Mouse (Mus musculus) liver, adult 2 months (tissue): ENCODE data around the gene Prpsap1. TPM values are rescaled to one million over a fixed set of nuclear protein-coding genes. Genes with fewer than 3 reads are reported as not detected.

ENCODE experiments used
- DNase-seq: peaks from one replicate; pipeline ENCODE4 v3.0.0-alpha.2; 2011; ENCODE audit warnings: low read depth, low spot score; ENCODE audit errors: extremely low read depth
- H3K27ac ChIP-seq: fragments of 200-500 bp; replicated peaks from 2 replicates; pipeline ENCODE4 v1.5.1; 2012; ENCODE audit warnings: low read depth, mild to moderate bottlenecking, control low read depth, inconsistent platforms, low read length; ENCODE audit not compliant: insufficient read depth
- H3K27me3 ChIP-seq: fragments of 200-500 bp; 2 replicates; pipeline ENCODE4 v1.6.1; 2012; ENCODE audit warnings: mild to moderate bottlenecking, moderate library complexity, low read length, inconsistent platforms; ENCODE audit not compliant: control insufficient read depth, insufficient read depth
- H3K36me3 ChIP-seq: fragments of 200-500 bp; 2 replicates; pipeline ENCODE4 v1.6.1; 2012; ENCODE audit warnings: low read length, inconsistent platforms; ENCODE audit not compliant: control insufficient read depth, insufficient read depth
- H3K4me1 ChIP-seq: fragments of 200-500 bp; 2 replicates; pipeline ENCODE4 v1.6.1; 2011; ENCODE audit warnings: low read length; ENCODE audit not compliant: control insufficient read depth, insufficient read depth
- H3K4me3 ChIP-seq: fragments of 200-500 bp; 2 replicates; pipeline ENCODE4 v1.5.1; 2011; ENCODE audit warnings: low read depth, mild to moderate bottlenecking, control low read depth, low read length, moderate library complexity; ENCODE audit not compliant: insufficient read depth
- H3K79me2 ChIP-seq: fragments of 200-500 bp; 2 replicates; pipeline ENCODE4 v1.6.1; 2012; ENCODE audit warnings: inconsistent platforms, mild to moderate bottlenecking, low read length, moderate library complexity; ENCODE audit not compliant: control insufficient read depth, insufficient read depth
- H3K9ac ChIP-seq: fragments of 200-500 bp; 2 replicates; pipeline ENCODE4 v1.6.1; 2012; ENCODE audit warnings: low read depth, mild to moderate bottlenecking, control low read depth, inconsistent platforms, low read length
- CTCF ChIP-seq: fragments of 200-500 bp; IDR thresholded peaks from 2 replicates; pipeline ENCODE4 v1.5.1; 2011; ENCODE audit warnings: low read depth, low read length, control low read depth
- POLR2A ChIP-seq: fragments of 200-500 bp; IDR thresholded peaks from 2 replicates; pipeline ENCODE4 v1.6.1; 2011; ENCODE audit warnings: low read length, control low read depth; ENCODE audit not compliant: insufficient read depth; ENCODE audit errors: extremely low read depth
- WGBS: fragments of 180-500 bp; shearing (Covaris S2); methylation state at CpG from one replicate; pipeline ENCODE4 v1.1.7; 2018; 5-methylcytosine and 5-hydroxymethylcytosine counted together
- polyA plus RNA-seq: library from polyadenylated mRNA; depleted of rRNA; stranded (reverse); fragments of >200 nt; gene quantifications from 2 replicates; pipeline ENCODE4 v1.2.3, GENCODE M21; 2012
- total RNA-seq: library from RNA; depleted of rRNA; stranded (reverse); fragments of >200 nt; gene quantifications from 2 replicates; pipeline ENCODE4 v1.2.3, GENCODE M21; 2014

Gene Prpsap1
- total and polyA plus RNA-seq, 2 experiments = 37.7 to 72.8 TPM

DNA sequence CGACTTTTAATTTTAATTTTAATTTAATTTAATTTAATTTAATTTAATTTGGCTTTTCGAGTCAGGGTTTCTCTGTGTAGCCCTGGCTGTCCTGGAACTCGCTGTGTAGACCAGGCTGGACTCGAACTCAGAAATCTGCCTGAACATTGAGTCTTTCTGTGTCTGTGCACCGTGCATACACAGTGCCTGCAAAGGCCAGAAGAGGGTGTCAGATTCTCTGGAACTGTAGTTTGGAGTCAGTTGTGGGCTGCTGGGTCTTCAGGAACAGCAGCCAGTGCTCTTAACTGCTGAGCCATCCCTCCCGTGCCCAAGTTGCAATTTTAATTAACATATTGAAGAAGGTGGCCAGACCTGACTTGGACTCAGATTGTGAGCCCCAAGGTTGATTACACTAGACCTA is 2.7 kb downstream of the Prpsap1 start:
- 62% methylated on average over 6 of the region's 6 CpGs for WGBS
- no peak for DNase-seq

DNA sequence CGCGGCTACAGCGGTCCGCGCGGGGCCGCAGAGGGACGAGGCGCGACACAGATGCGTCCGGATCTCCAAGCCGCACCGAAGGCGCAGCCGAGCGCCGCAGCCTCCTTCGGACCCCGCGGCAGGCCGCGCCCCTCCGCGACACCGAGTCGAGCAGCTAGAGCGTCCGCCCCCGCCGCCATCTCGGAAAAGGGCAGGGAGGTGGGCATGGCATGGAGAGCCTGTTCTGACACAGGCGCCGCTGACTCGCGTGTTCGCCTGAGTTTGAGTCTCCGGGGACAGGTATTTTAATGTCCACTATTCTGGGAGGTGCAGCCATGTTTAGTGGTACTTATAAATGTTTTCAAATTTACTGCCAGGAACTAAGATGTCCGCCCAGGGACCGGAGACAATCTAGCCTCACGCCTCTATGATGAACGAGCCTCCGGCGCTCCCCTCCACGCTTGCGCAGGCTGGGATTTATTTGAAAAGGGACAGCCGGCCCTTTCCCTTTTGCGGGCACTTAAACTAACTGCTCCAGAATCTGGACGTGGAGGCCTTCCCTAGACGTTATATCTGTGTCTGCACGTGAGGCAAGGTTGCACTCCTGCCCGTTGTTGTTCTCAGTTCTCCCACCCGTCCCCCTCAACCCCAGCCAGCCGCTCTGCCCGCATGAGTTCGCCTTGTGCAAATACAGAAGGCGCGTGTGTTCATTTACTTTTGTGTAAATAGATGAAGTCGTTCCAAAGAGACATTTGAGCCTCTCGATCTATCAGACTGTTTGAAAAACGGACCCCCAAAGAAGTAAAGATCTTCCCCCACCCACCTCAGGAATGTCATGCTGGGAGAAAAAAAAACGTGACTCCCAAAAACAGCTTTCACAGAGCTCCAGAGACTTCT is 3.5 kb downstream of the Prpsap1 start:
- Histone ChIP-seq H3K79me2 (peaks cover 11% of the 10 kb centered on the region; the same call in 1 of the 2 replicates), H3K4me3 (peak overlapping the region; percentile 77), H3K9ac (peak overlapping the region; percentile 95), H3K27ac (peak overlapping the region; percentile 93), H3K4me1 (peaks cover 8% of the 10 kb centered on the region), H3K36me3 (peaks cover 9% of the 10 kb centered on the region; the same call in 1 of the 2 replicates), H3K27me3 (no peaks in the 10 kb centered on the region)
- DNase-seq = peak; percentile 82
- under 1% methylated on average over 62 of the region's 62 CpGs for WGBS
- TF ChIP-seq POLR2A (peak; percentile 90), CTCF (no peak)

More for the DNA sequence above, 2.7 kb downstream of the Prpsap1 start:
- Histone ChIP-seq H3K79me2 (peaks cover 9% of the 10 kb centered on the region; the same call in 1 of the 2 replicates), H3K36me3 (peaks cover 3% of the 10 kb centered on the region; the same call in 1 of the 2 replicates), H3K27ac (peak overlapping the region; percentile 74), H3K27me3 (no peaks in the 10 kb centered on the region), H3K4me1 (peaks cover 4% of the 10 kb centered on the region), H3K9ac (no peak overlapping the region), H3K4me3 (no peak overlapping the region)
- 0 out of 2 replicates have a peak, but pooled peaks have one; percentile 1 for TF ChIP-seq CTCF
- TF ChIP-seq POLR2A = no peak

GRCm38 (mm10) chr11:116489771-116490231 is 4.2 kb downstream of the Prpsap1 start:
- peaks cover 11% of the 10 kb centered on the region; the same call in 1 of the 2 replicates for H3K79me2 ChIP-seq
- H3K27ac ChIP-seq = peak overlapping the region; percentile 76
- WGBS = under 1% methylated on average over 39 of the region's 39 CpGs
- TF ChIP-seq CTCF (no peak), POLR2A (no peak)
- peaks cover 14% of the 10 kb centered on the region; the same call in 1 of the 2 replicates for H3K36me3 ChIP-seq
- H3K4me3 ChIP-seq = peak overlapping the region; percentile 77
- no peak for DNase-seq
- H3K27me3 ChIP-seq = no peaks in the 10 kb centered on the region
- H3K9ac ChIP-seq = peak overlapping the region; percentile 95
- peaks cover 13% of the 10 kb centered on the region for H3K4me1 ChIP-seq

- WGBS = 18% methylated on average over 14 of the region's 14 CpGs
- DNase-seq = peak; percentile 95
- peak overlapping the region; percentile 76 for H3K27ac ChIP-seq
These were observed 5.2 kb downstream of the Prpsap1 start for GRCm38 (mm10) chr11:116488693-116489375.

GRCm38 (mm10) chr11:116488207-116488606 is 5.8 kb downstream of the Prpsap1 start:
- Histone ChIP-seq H3K79me2 (peaks cover 11% of the 10 kb centered on the region; the same call in 1 of the 2 replicates), H3K4me1 (peaks cover 23% of the 10 kb centered on the region), H3K9ac (no peak overlapping the region), H3K27me3 (no peaks in the 10 kb centered on the region), H3K27ac (no peak overlapping the region), H3K36me3 (peaks cover 19% of the 10 kb centered on the region; the same call in 1 of the 2 replicates), H3K4me3 (no peak overlapping the region)
- TF ChIP-seq POLR2A = no peak
- no peak for TF ChIP-seq CTCF
- DNase-seq = no peak

More at GRCm38 (mm10) chr11:116488693-116489375, 5.2 kb downstream of the Prpsap1 start:
- Histone ChIP-seq H3K4me1 (peaks cover 17% of the 10 kb centered on the region), H3K4me3 (peak overlapping the region; percentile 77), H3K79me2 (peaks cover 11% of the 10 kb centered on the region; the same call in 1 of the 2 replicates), H3K36me3 (peaks cover 16% of the 10 kb centered on the region; the same call in 1 of the 2 replicates), H3K27me3 (no peaks in the 10 kb centered on the region), H3K9ac (0 out of 2 replicates have a peak overlapping the region, but pooled peaks have one; percentile 5)
- no peak for TF ChIP-seq POLR2A
- TF ChIP-seq CTCF = peak; percentile 76
